Mouse (Mus musculus): ENCODE data around the gene Tmem179b.
A peak's percentile ranks its signal among the peaks of the same experiment; 100 is the strongest.

Gene Tmem179b

GRCm38 (mm10) chr19:8774086-8774835, at the start of gene Tmem179b:
TSS of gene Tmem179b (minus strand) at chr19:8774467.
- H3K36me3 ChIP-seq (ENCODE audit: control insufficient read depth, insufficient read depth, low read length, poor library complexity, severe bottlenecking) = no peaks in the 10 kb centered on the region
- DNase-seq (ENCODE audit: low read depth, low spot score) = peak; percentile 96

GRCm38 (mm10) chr19:8822696-8823095, 48.4 kb upstream of the Tmem179b start:
- no peak for DNase-seq (ENCODE audit: low read depth, low spot score)
- Histone ChIP-seq H3K36me3 (ENCODE audit: control insufficient read depth, insufficient read depth, low read length, poor library complexity, severe bottlenecking) (peaks cover 25% of the 10 kb centered on the region), H3K27me3 (ENCODE audit: control insufficient read depth, insufficient read depth, low read length, poor library complexity, severe bottlenecking) (no peaks in the 10 kb centered on the region)

More at GRCm38 (mm10) chr19:8774086-8774835, at the start of gene Tmem179b:
- no peaks in the 10 kb centered on the region for H3K27me3 ChIP-seq (ENCODE audit: control insufficient read depth, insufficient read depth, low read length, poor library complexity, severe bottlenecking)

GRCm38 (mm10) chr19:8821146-8821545, 46.9 kb upstream of the Tmem179b start:
- no peak for DNase-seq (ENCODE audit: low read depth, low spot score)
- Histone ChIP-seq H3K36me3 (ENCODE audit: control insufficient read depth, insufficient read depth, low read length, poor library complexity, severe bottlenecking) (peaks cover 19% of the 10 kb centered on the region), H3K27me3 (ENCODE audit: control insufficient read depth, insufficient read depth, low read length, poor library complexity, severe bottlenecking) (no peaks in the 10 kb centered on the region)

GRCm38 (mm10) chr19:8820424-8820956, 46.2 kb upstream of the Tmem179b start:
- H3K36me3 ChIP-seq (ENCODE audit: control insufficient read depth, insufficient read depth, low read length, poor library complexity, severe bottlenecking) = peaks cover 18% of the 10 kb centered on the region
- H3K27me3 ChIP-seq (ENCODE audit: control insufficient read depth, insufficient read depth, low read length, poor library complexity, severe bottlenecking) = no peaks in the 10 kb centered on the region
- DNase-seq (ENCODE audit: low read depth, low spot score) = no peak

- Histone ChIP-seq H3K36me3 (ENCODE audit: control insufficient read depth, insufficient read depth, low read length, poor library complexity, severe bottlenecking) (peaks cover 13% of the 10 kb centered on the region), H3K27me3 (ENCODE audit: control insufficient read depth, insufficient read depth, low read length, poor library complexity, severe bottlenecking) (no peaks in the 10 kb centered on the region)
- DNase-seq (ENCODE audit: low read depth, low spot score) = peak; percentile 100
These were observed 45.5 kb upstream of the Tmem179b start, which contains the start of gene Hnrnpul2 for GRCm38 (mm10) chr19:8819596-8820423. TSS of gene Hnrnpul2 (plus strand) at chr19:8820010.

- peaks cover 7% of the 10 kb centered on the region for H3K36me3 ChIP-seq (ENCODE audit: control insufficient read depth, insufficient read depth, low read length, poor library complexity, severe bottlenecking)
- DNase-seq (ENCODE audit: low read depth, low spot score) = peak; percentile 95
- H3K27me3 ChIP-seq (ENCODE audit: control insufficient read depth, insufficient read depth, low read length, poor library complexity, severe bottlenecking) = no peaks in the 10 kb centered on the region
These were observed 44.7 kb upstream of the Tmem179b start, which contains the start of gene Ttc9c for GRCm38 (mm10) chr19:8818801-8819595. TSS of gene Ttc9c (minus strand) at chr19:8819333.

- DNase-seq (ENCODE audit: low read depth, low spot score) = no peak
- Histone ChIP-seq H3K27me3 (ENCODE audit: control insufficient read depth, insufficient read depth, low read length, poor library complexity, severe bottlenecking) (no peaks in the 10 kb centered on the region), H3K36me3 (ENCODE audit: control insufficient read depth, insufficient read depth, low read length, poor library complexity, severe bottlenecking) (peaks cover 6% of the 10 kb centered on the region)
These were observed 44.1 kb upstream of the Tmem179b start for GRCm38 (mm10) chr19:8818301-8818798.

GRCm38 (mm10) chr19:8817001-8817400, 42.7 kb upstream of the Tmem179b start:
- DNase-seq (ENCODE audit: low read depth, low spot score) = no peak
- Histone ChIP-seq H3K36me3 (ENCODE audit: control insufficient read depth, insufficient read depth, low read length, poor library complexity, severe bottlenecking) (peaks cover 12% of the 10 kb centered on the region; the same call in 1 of the 2 replicates), H3K27me3 (ENCODE audit: control insufficient read depth, insufficient read depth, low read length, poor library complexity, severe bottlenecking) (no peaks in the 10 kb centered on the region)

- Histone ChIP-seq H3K27me3 (ENCODE audit: control insufficient read depth, insufficient read depth, low read length, poor library complexity, severe bottlenecking) (no peaks in the 10 kb centered on the region), H3K36me3 (ENCODE audit: control insufficient read depth, insufficient read depth, low read length, poor library complexity, severe bottlenecking) (peaks cover 12% of the 10 kb centered on the region; the same call in 1 of the 2 replicates)
- no peak for DNase-seq (ENCODE audit: low read depth, low spot score)
These were observed 41.5 kb upstream of the Tmem179b start for GRCm38 (mm10) chr19:8815812-8816211.

- peak; percentile 65 for DNase-seq (ENCODE audit: low read depth, low spot score)
- H3K36me3 ChIP-seq (ENCODE audit: control insufficient read depth, insufficient read depth, low read length, poor library complexity, severe bottlenecking) = peaks cover 3% of the 10 kb centered on the region
- no peaks in the 10 kb centered on the region for H3K27me3 ChIP-seq (ENCODE audit: control insufficient read depth, insufficient read depth, low read length, poor library complexity, severe bottlenecking)
These were observed 32.5 kb upstream of the Tmem179b start for GRCm38 (mm10) chr19:8806810-8807209.

- no peaks in the 10 kb centered on the region for H3K36me3 ChIP-seq (ENCODE audit: control insufficient read depth, insufficient read depth, low read length, poor library complexity, severe bottlenecking)
- DNase-seq (ENCODE audit: low read depth, low spot score) = no peak
These were observed 29.8 kb upstream of the Tmem179b start for GRCm38 (mm10) chr19:8803879-8804660.

GRCm38 (mm10) chr19:8803204-8803780, 29.0 kb upstream of the Tmem179b start:
- H3K27me3 ChIP-seq (ENCODE audit: control insufficient read depth, insufficient read depth, low read length, poor library complexity, severe bottlenecking) = no peaks in the 10 kb centered on the region
- no peak for DNase-seq (ENCODE audit: low read depth, low spot score)
- no peaks in the 10 kb centered on the region for H3K36me3 ChIP-seq (ENCODE audit: control insufficient read depth, insufficient read depth, low read length, poor library complexity, severe bottlenecking)

More at GRCm38 (mm10) chr19:8803879-8804660, 29.8 kb upstream of the Tmem179b start:
- H3K27me3 ChIP-seq (ENCODE audit: control insufficient read depth, insufficient read depth, low read length, poor library complexity, severe bottlenecking) = no peaks in the 10 kb centered on the region

GRCm38 (mm10) chr19:8802130-8802821, 28.0 kb upstream of the Tmem179b start, which contains the start of gene Zbtb3:
TSS of gene Zbtb3 (plus strand) at chr19:8802555.
- DNase-seq (ENCODE audit: low read depth, low spot score) = peak; percentile 97
- 0 out of 2 replicates have a peak, but pooled peaks cover under 1% of the 10 kb centered on the region for H3K36me3 ChIP-seq (ENCODE audit: control insufficient read depth, insufficient read depth, low read length, poor library complexity, severe bottlenecking)
- no peaks in the 10 kb centered on the region for H3K27me3 ChIP-seq (ENCODE audit: control insufficient read depth, insufficient read depth, low read length, poor library complexity, severe bottlenecking)
